Mouse (Mus musculus) heart, adult 11 months (tissue): ENCODE data around the gene Il33.

Experiments used
- DNase-seq: peaks from one replicate; pipeline ENCODE4 v3.0.0; 2022

Gene Il33

GRCm38 (mm10) chr19:29924638-29925258 is at the start of gene Il33:
TSS of gene Il33 (plus strand) at chr19:29925114.
- peak; percentile 96 for DNase-seq

DNA sequence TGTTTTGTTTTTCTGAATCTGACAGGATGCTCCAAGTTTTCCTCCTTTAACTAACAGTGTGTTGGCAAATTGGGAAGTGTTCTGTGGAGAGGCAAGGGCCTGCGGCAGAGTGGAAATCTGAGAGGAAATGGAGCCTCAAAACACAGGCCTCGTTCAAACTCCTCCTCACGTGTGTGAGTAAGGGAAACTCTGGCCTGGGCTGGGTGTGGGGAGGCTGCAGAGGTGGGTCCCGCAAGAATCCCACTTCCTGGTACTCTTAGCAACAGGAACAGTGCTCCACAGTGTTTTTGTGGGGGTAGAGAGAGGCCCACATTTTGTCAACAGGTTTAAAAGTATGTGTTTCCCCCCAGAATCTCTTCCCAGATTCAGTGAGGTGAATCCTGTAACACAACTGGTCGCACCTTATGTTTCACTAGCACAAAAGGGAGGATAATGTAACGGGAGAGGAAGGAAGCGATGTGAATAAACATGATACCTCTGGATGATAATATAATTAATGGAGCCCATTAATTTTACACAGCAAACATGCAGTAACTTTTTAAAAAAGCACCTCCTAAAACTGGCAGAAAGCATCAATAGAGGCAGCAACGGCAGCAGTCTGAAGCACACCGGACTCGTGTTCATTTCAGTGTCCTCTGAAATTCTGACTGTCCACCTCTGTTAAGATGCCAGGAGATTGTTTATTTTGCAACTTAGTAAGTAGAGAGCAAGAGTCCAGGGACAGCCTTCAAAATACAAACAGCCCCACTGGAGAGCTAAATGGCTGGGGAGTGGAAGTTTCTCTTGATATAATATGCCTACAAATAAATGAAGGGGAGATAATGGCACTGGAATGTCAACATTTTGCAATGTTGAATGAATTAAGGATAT is 47.3 kb upstream of the Il33 start:
- peak; percentile 88 for DNase-seq

DNA sequence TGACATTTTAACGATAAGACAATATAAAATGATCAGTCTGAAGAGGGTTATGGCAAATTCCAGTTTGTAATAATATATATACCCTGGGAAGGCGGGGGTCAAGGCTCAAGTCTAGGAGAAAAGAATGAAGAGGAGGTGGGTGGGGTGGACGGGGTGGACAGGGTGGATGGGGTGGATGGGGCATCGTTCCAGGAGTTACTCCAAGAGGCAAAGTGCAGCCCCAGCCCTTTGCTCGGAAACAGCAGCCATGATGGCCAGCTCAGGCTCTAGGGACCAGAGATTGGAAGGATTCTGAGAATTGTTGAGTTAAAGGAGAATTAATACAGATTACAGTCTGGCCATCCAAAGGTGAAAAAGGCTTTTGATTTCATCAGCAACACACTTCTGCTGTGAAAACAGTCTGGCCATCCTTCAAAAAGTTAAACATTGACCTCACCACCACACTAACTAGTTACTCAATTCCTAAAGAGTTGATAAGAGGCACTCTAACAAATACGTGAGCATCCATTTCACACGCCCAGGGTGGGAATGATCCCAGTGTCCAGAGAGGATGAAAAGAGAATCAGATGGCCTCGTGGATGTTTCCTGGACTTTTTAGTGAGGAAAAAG is 45.9 kb upstream of the Il33 start:
- peak; percentile 89 for DNase-seq

- DNase-seq = peak; percentile 73
Measured at GRCm38 (mm10) chr19:29880918-29881317, 44.0 kb upstream of the Il33 start.

DNA sequence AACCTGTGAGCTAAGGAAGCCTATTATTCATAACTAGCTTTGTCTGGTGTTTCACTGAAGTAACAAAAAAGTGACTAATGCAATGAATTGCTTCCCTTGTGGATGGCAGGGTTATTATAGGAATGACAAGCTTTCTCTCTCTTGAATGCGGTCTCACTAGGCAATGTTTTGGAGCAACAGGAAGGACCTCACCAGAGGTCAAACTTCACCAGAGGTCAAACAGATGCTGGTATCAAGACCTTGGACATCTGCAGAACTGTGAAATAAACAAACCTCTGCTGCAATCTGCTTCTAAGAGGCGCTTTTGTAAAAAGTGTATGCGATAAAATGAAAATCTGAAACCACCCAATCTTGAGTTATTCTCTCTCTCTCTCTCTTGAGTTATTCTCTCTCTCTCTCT is 42.2 kb upstream of the Il33 start:
- DNase-seq = peak; percentile 91

GRCm38 (mm10) chr19:29885548-29885947 is 39.4 kb upstream of the Il33 start:
- DNase-seq = peak; percentile 94

- DNase-seq = no peak
Measured at GRCm38 (mm10) chr19:29887476-29887875, 37.4 kb upstream of the Il33 start.

- DNase-seq = peak; percentile 88
Measured at GRCm38 (mm10) chr19:29888946-29889345, 36.0 kb upstream of the Il33 start.

- DNase-seq = peak; percentile 95
Measured at GRCm38 (mm10) chr19:29891981-29892380, 32.9 kb upstream of the Il33 start.

DNA sequence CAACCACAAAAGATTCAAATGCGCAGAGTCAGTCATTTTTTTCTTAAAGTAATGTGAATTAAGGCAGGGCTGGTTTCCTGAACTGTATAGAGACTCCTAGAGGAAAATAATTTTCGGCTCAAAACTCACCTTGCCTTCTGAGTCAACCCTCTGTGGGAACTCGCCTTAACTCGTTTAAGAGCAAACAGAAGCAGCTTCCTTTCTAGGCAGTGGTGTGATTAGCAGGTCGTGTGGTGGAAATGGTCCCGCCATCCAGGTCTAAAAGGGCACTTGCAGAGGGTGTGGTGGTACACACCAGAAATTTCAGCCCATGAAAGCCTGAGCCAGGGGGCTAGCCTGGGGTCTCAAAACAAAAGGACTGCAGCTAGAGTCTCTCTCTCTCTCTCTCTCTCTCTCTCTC is 32.1 kb upstream of the Il33 start:
- DNase-seq = peak; percentile 82

- DNase-seq = no peak
Measured at GRCm38 (mm10) chr19:29893718-29894273, 31.1 kb upstream of the Il33 start.

- peak; percentile 64 for DNase-seq
Measured at GRCm38 (mm10) chr19:29894381-29894780, 30.5 kb upstream of the Il33 start.

- peak; percentile 64 for DNase-seq
Measured at GRCm38 (mm10) chr19:29895047-29895446, 29.9 kb upstream of the Il33 start.

DNA sequence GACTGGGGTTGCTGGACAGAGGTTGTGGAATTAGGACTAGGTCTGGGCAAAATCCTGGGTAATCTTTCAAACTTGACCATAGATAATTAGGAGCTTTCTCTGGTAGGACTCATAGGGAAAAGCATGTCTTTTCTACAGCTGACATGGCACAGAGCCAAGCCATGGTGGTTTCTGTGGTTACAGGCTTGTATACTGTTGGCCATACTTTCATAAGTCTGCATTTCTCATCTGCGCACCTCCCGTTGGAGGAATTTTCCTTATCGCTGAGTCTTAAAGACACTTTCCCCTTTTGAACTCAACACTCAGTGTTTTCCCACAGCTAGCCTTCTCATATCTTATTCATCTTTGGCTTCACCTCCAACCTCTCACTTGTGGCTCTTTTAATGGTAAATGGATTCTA is 24.6 kb upstream of the Il33 start:
- peak; percentile 49 for DNase-seq

DNA sequence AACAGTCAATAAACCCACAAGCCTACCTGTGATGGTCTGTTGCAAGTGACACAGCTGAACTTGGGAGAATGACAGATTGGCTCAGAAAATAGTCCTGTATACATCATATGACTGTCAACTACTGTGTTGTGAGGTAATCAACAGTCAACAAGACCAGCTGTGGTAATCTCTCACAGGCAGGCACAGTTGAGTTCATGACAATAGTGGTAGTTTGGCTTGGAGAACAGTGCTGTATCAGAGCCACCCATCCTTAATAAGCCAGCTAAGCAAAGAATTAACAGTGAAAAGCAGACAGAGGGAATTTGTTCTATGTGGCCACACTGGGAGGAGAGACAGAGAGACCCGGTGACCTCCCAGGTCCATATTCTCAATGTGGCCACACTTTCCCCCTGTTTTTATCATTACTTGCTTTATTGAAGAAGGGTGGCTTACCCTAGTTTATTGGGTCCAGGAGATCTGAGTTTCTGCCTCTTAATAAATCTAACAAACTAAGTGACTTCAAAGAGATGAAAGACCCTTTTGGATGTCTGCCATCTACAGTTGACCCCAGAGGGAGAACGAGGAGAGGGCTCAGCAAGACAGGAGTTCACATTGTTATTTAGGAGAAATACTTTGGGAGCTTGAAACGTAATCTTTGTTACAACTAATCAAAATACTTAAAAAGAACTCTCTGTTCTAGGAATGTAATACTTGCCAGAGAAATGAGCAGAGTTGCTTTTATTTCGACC is 22.4 kb upstream of the Il33 start:
- peak; percentile 82 for DNase-seq

DNA sequence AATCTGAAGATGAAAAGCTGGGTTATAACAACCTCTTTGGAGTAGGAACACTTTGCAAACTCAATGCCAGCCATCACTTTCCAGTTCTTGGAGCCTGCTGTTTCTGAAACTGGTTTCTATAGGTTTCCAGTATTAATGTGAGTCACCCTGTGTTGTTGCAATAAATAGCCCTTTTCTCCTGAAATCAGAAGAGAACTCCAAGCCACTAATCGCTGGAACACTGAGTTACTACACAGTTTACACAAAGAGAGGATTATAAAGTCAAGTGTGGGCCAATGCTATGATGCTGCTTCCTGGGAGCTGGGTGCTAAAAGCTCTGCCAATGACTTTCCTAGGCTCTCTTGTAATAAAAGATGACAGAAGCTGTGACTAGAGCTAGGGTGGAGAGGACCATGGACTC is 19.0 kb upstream of the Il33 start:
- peak; percentile 71 for DNase-seq

- DNase-seq = peak; percentile 31
Measured at GRCm38 (mm10) chr19:29909166-29909565, 15.7 kb upstream of the Il33 start.

DNA sequence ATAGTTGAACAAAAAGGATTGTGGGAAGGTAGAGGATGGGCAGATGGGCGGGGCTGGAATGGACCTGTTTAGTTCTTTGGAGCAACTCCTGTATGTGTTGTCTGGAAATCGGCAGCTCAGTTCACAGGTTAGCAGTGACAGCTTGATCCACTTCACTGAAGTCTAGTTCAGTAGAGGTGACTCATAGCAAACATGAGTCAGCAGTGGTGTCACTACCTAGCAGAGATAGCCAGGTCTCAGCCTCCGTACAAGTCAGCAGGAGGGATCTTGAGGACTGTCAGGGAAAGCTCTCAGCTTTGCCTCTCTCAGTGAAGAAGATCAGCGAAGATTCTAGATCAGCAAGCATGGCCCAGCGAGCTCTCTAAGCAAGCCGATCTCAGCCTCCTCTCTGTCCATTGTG is 13.0 kb upstream of the Il33 start:
- DNase-seq = peak; percentile 37

DNA sequence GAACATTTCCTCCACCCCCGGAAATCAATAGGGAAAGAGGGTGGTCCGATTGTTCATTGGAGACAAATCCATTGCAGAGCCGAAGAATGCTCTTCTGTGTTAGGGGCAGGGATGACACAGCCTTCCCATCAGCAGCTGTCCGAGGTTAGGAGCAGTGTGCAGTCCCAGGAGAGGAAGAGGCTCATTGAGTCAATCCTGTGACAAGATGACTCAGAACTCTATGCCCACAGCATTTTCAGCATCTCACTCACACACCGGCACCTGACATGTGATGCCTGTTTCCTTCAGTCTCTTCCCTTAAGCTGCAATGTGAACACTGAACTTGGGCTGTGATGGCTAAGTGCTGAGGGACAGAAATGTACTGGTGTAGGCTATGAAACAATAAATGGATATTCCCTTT is 7.5 kb upstream of the Il33 start:
- peak; percentile 74 for DNase-seq

GRCm38 (mm10) chr19:29926101-29926755 is 1.3 kb downstream of the Il33 start:
- DNase-seq = peak; percentile 94

GRCm38 (mm10) chr19:29930296-29930695 is 5.4 kb downstream of the Il33 start:
- DNase-seq = peak; percentile 99

GRCm38 (mm10) chr19:29937445-29937844 is 12.5 kb downstream of the Il33 start:
- peak; percentile 95 for DNase-seq
